Mouse (Mus musculus) kidney, adult 9 months (tissue): ENCODE results near the gene Olfr193.
"Not testable (repeated sequence)": the region's sequence is repeated elsewhere in the genome, so short reads cannot be mapped to it uniquely, and the experiment has no call there.

Source experiments
- DNase-seq: peaks from one replicate; pipeline ENCODE4 v3.0.0; 2022

Gene Olfr193

GRCm38 (mm10) chr16:59111781-59112180, at the start of gene Olfr193:
Gene Olfr193 (minus strand): TSS chr16:59111881.
- DNase-seq: no peak

- DNase-seq: no peak
These were observed 40.3 kb upstream of the Olfr193 start for GRCm38 (mm10) chr16:59151996-59152395.

GRCm38 (mm10) chr16:59146746-59147145, 35.1 kb upstream of the Olfr193 start, which contains the start of gene Olfr195:
Gene Olfr195 (plus strand): TSS chr16:59147046.
- DNase-seq: no peak

GRCm38 (mm10) chr16:59141105-59141504, 29.4 kb upstream of the Olfr193 start:
- no peak for DNase-seq

- no peak for DNase-seq
These were observed 19.1 kb upstream of the Olfr193 start for GRCm38 (mm10) chr16:59130740-59131139.

GRCm38 (mm10) chr16:59120969-59121368, 9.3 kb upstream of the Olfr193 start, which contains the start of gene Olfr194:
Gene Olfr194 (minus strand): TSS chr16:59121069.
- no peak for DNase-seq

- DNase-seq: not testable (repeated sequence)
These were observed 3.2 kb downstream of the Olfr193 start for GRCm38 (mm10) chr16:59108522-59108921.

GRCm38 (mm10) chr16:59105312-59105711, 6.4 kb downstream of the Olfr193 start:
- DNase-seq: no peak

GRCm38 (mm10) chr16:59089722-59090121, 22.0 kb downstream of the Olfr193 start, which contains the start of gene Olfr191:
Gene Olfr191 (minus strand): TSS chr16:59089822.
- DNase-seq: not testable (repeated sequence)

- DNase-seq: not testable (repeated sequence)
These were observed 30.6 kb downstream of the Olfr193 start for GRCm38 (mm10) chr16:59081113-59081512.

GRCm38 (mm10) chr16:59077905-59078304, 33.8 kb downstream of the Olfr193 start, which contains the start of gene Olfr190:
Gene Olfr190 (minus strand): TSS chr16:59078005.
- no peak for DNase-seq

- DNase-seq: no peak
These were observed 38.2 kb downstream of the Olfr193 start for GRCm38 (mm10) chr16:59073520-59073919.

GRCm38 (mm10) chr16:59071755-59072154, 39.9 kb downstream of the Olfr193 start:
- no peak for DNase-seq

- not testable (repeated sequence) for DNase-seq
These were observed 49.3 kb downstream of the Olfr193 start for GRCm38 (mm10) chr16:59062411-59062810.
